Mouse (Mus musculus) CH12.LX (cell line): ENCODE results near the gene Ift43. TPM values are rescaled to one million over a fixed set of nuclear protein-coding genes. Genes with fewer than 3 reads are reported as not detected.

Experiments
- DNase-seq: peaks from one replicate; pipeline ENCODE4 v3.0.0-alpha.2; 2013; ENCODE audit errors: extremely low read depth
- H3K27ac ChIP-seq: 2 replicates; pipeline ENCODE4 v1.5.1; 2012; ENCODE audit warnings: low read depth, mild to moderate bottlenecking, control low read depth, moderate library complexity; ENCODE audit not compliant: insufficient read depth
- H3K27me3 ChIP-seq: replicated peaks from 2 replicates; pipeline ENCODE3; 2012; ENCODE audit warnings: inconsistent platforms
- H3K36me3 ChIP-seq, 2 experiments: replicated peaks in 1 of 2; 2 replicates each; pipeline versions ENCODE3 to v1.6.1; 2012; ENCODE audit warnings: inconsistent platforms in 1 of 2, low read length in 1 of 2, mild to moderate bottlenecking in 1 of 2, mixed read lengths in 1 of 2, moderate library complexity in 1 of 2; ENCODE audit not compliant: control insufficient read depth in 1 of 2, insufficient read depth in 1 of 2
- H3K4me1 ChIP-seq, 2 experiments: 2 replicates each; pipeline ENCODE4 v1.6.1; 2012; ENCODE audit warnings: inconsistent platforms in 1 of 2, moderate library complexity in 1 of 2; ENCODE audit not compliant: insufficient read depth in 2 of 2, control insufficient read depth in 1 of 2
- H3K4me2 ChIP-seq: 2 replicates; pipeline ENCODE4 v1.6.1; 2012; ENCODE audit warnings: low read depth, mild to moderate bottlenecking, control low read depth; ENCODE audit not compliant: poor library complexity, insufficient read depth, severe bottlenecking
- H3K4me3 ChIP-seq, 3 experiments: fragments of 150-350 bp in 1 of 3; sonication (generic) in 1 of 3; replicated peaks in 1 of 3; 2 replicates each; pipeline versions ENCODE3 to v1.5.1; 2011 to 2012; ENCODE audit warnings: low read depth in 2 of 3, low read length in 2 of 3, mild to moderate bottlenecking in 2 of 3, moderate library complexity in 2 of 3, control low read depth in 1 of 3, improper control_type of control experiment in 1 of 3, inconsistent platforms in 1 of 3, mixed read lengths in 1 of 3; ENCODE audit not compliant: poor library complexity in 1 of 3
- H3K79me2 ChIP-seq: replicated peaks from 2 replicates; pipeline ENCODE4 v1.6.1; 2012; ENCODE audit warnings: mild to moderate bottlenecking, moderate library complexity; ENCODE audit not compliant: control insufficient read depth, poor library complexity, insufficient read depth, severe bottlenecking; ENCODE audit errors: extremely low read depth
- H3K9ac ChIP-seq: 2 replicates; pipeline ENCODE4 v1.6.1; 2012; ENCODE audit warnings: low read depth, mild to moderate bottlenecking, control low read depth, moderate library complexity; ENCODE audit not compliant: insufficient read depth
- H3K9me3 ChIP-seq: replicated peaks from 2 replicates; pipeline ENCODE3; 2012; ENCODE audit warnings: low read length, inconsistent platforms, mixed read lengths
- BHLHE40 ChIP-seq: IDR thresholded peaks from 2 replicates; pipeline ENCODE4 v1.6.1; 2011; ENCODE audit warnings: mild to moderate bottlenecking, low read depth, low read length, improper control_type of control experiment
- CHD2 ChIP-seq: IDR thresholded peaks from 2 replicates; pipeline ENCODE4 v1.6.1; 2011; ENCODE audit warnings: low read length, improper control_type of control experiment
- E2F4 ChIP-seq: IDR thresholded peaks from 2 replicates; pipeline ENCODE4 v1.6.1; 2011; ENCODE audit warnings: low read depth, low read length, improper control_type of control experiment; ENCODE audit not compliant: insufficient replicate concordance
- EP300 ChIP-seq: IDR thresholded peaks from 2 replicates; pipeline ENCODE4 v1.6.1; 2011; ENCODE audit warnings: low read length, improper control_type of control experiment
- ETS1 ChIP-seq: conservative IDR thresholded peaks from 2 replicates; pipeline ENCODE4 v1.6.1; 2012; ENCODE audit warnings: low read depth, mild to moderate bottlenecking, inconsistent platforms, low read length, improper control_type of control experiment, moderate library complexity
- IRF4 ChIP-seq: IDR thresholded peaks from 2 replicates; pipeline ENCODE4 v1.6.1; 2014; ENCODE audit warnings: low read depth, mild to moderate bottlenecking, inconsistent platforms, low read length, improper control_type of control experiment
- JUN ChIP-seq: IDR thresholded peaks from 2 replicates; pipeline ENCODE4 v1.6.1; 2011; ENCODE audit warnings: low read depth, mild to moderate bottlenecking, low read length, improper control_type of control experiment, moderate library complexity; ENCODE audit not compliant: insufficient read depth
- MAFK ChIP-seq: IDR thresholded peaks from 2 replicates; pipeline ENCODE4 v1.6.1; 2011; ENCODE audit warnings: low read length, improper control_type of control experiment; ENCODE audit not compliant: insufficient replicate concordance
- MEF2A ChIP-seq: IDR thresholded peaks from 2 replicates; pipeline ENCODE4 v1.6.1; 2014; ENCODE audit warnings: low read depth, mild to moderate bottlenecking, inconsistent platforms, low read length, improper control_type of control experiment, borderline replicate concordance
- MXI1 ChIP-seq: IDR thresholded peaks from 2 replicates; pipeline ENCODE4 v1.6.1; 2011; ENCODE audit warnings: mild to moderate bottlenecking, low read depth, low read length, improper control_type of control experiment
- MYC ChIP-seq: IDR thresholded peaks from 2 replicates; pipeline ENCODE4 v1.6.1; 2011; ENCODE audit warnings: low read depth, mild to moderate bottlenecking, improper control_type of control experiment, low read length
- NRF1 ChIP-seq: IDR thresholded peaks from 2 replicates; pipeline ENCODE4 v1.6.1; 2014; ENCODE audit warnings: low read depth, mild to moderate bottlenecking, inconsistent platforms, low read length, improper control_type of control experiment, moderate library complexity
- PAX5 ChIP-seq: IDR thresholded peaks from 2 replicates; pipeline ENCODE4 v1.6.1; 2012; ENCODE audit warnings: low read length, inconsistent platforms, mixed read lengths
- POLR2A ChIP-seq: IDR thresholded peaks from 2 replicates; pipeline ENCODE4 v1.6.1; 2011; ENCODE audit warnings: low read depth, mild to moderate bottlenecking, improper control_type of control experiment, low read length
- RAD21 ChIP-seq: IDR thresholded peaks from 2 replicates; pipeline ENCODE4 v1.6.1; 2011; ENCODE audit warnings: low read depth, mild to moderate bottlenecking, low read length, improper control_type of control experiment, moderate library complexity
- RCOR1 ChIP-seq: conservative IDR thresholded peaks from 2 replicates; pipeline ENCODE4 v1.6.1; 2012; ENCODE audit warnings: low read depth, mild to moderate bottlenecking, inconsistent platforms, low read length, improper control_type of control experiment
- SIN3A ChIP-seq: IDR thresholded peaks from 2 replicates; pipeline ENCODE4 v1.6.1; 2012; ENCODE audit warnings: low read length, improper control_type of control experiment, inconsistent platforms
- TBP ChIP-seq: conservative IDR thresholded peaks from 2 replicates; pipeline ENCODE4 v1.6.1; 2011; ENCODE audit warnings: low read depth, low read length, improper control_type of control experiment
- UBTF ChIP-seq: IDR thresholded peaks from 2 replicates; pipeline ENCODE4 v1.6.1; 2012; ENCODE audit warnings: low read depth, mild to moderate bottlenecking, inconsistent platforms, low read length, improper control_type of control experiment, moderate library complexity
- USF1 ChIP-seq: IDR thresholded peaks from 2 replicates; pipeline ENCODE4 v1.6.1; 2014; ENCODE audit warnings: low read depth, mild to moderate bottlenecking, inconsistent platforms, low read length, improper control_type of control experiment
- USF2 ChIP-seq: conservative IDR thresholded peaks from 2 replicates; pipeline ENCODE4 v1.6.1; 2011; ENCODE audit warnings: low read depth, low read length, improper control_type of control experiment
- ZKSCAN1 ChIP-seq: IDR thresholded peaks from 2 replicates; pipeline ENCODE4 v1.6.1; 2012; ENCODE audit warnings: low read depth, inconsistent platforms, low read length, improper control_type of control experiment, borderline replicate concordance
- ZMIZ1 ChIP-seq: IDR thresholded peaks from 2 replicates; pipeline ENCODE4 v1.6.1; 2012; ENCODE audit warnings: low read depth, mild to moderate bottlenecking, inconsistent platforms, low read length, improper control_type of control experiment
- ZNF384 ChIP-seq: IDR thresholded peaks from 2 replicates; pipeline ENCODE4 v1.6.1; 2012; ENCODE audit warnings: low read depth, low read length, improper control_type of control experiment, inconsistent platforms
- dilution Hi-C: fragments of 300-500 bp; cut with MboI; formaldehyde crosslinking; loops from 2 replicates; pipeline ENCODE4 v1.14.3; 2020; ENCODE audit warnings: low sequenced_read_pairs; ENCODE audit not compliant: extremely low pct_unique_long_range_greater_than_20kb, extremely low pct_ligation_motif_present
- in situ Hi-C: fragments of 300-500 bp; cut with MboI; formaldehyde crosslinking; loops from 3 replicates; pipeline ENCODE4 v1.14.3; 2019; ENCODE audit warnings: low sequenced_read_pairs, low pct_ligation_motif_present, low pct_unique_long_range_greater_than_20kb, mixed read lengths
- polyA plus RNA-seq: library from polyadenylated mRNA; unstranded; fragments of >175 nt; gene quantifications from 2 replicates; pipeline ENCODE4 v1.2.1, GENCODE M21; 2012; ENCODE audit warnings: low read depth; ENCODE audit not compliant: insufficient read length
- total RNA-seq, 2 experiments: library from RNA; depleted of rRNA; stranded (reverse); fragments of 300-350 nt in 1 of 2; fragments of >200 nt in 1 of 2; gene quantifications; 2 replicates each; pipeline ENCODE4 v1.2.3; 2012 to 2014

Gene Ift43
- total and polyA plus RNA-seq, 3 experiments = 2.0 to 8.6 (median 2.8) TPM

- no peak for TF ChIP-seq POLR2A
- no peak for TF ChIP-seq ZNF384
- no peak for TF ChIP-seq MEF2A
- no peak for TF ChIP-seq RCOR1
- TF ChIP-seq CHD2 = no peak
- TF ChIP-seq USF1 = no peak
- no peak for TF ChIP-seq MAFK
- no peak for TF ChIP-seq USF2
- TF ChIP-seq SIN3A = no peak
- no peak for TF ChIP-seq RAD21
- no peak for TF ChIP-seq E2F4
- TF ChIP-seq ETS1 = no peak
- TF ChIP-seq ZKSCAN1 = no peak
- no peak for TF ChIP-seq UBTF
- TF ChIP-seq MYC = no peak
- dilution Hi-C loops (no loop called here), in situ Hi-C loops (no loop called here)
- H3K9ac ChIP-seq = no peak overlapping the region
- H3K27ac ChIP-seq = no peak overlapping the region
- H3K79me2 ChIP-seq = no peaks in the 10 kb centered on the region
- H3K27me3 ChIP-seq = no peaks in the 10 kb centered on the region
- no peaks in the 10 kb centered on the region for H3K9me3 ChIP-seq
- H3K4me2 ChIP-seq = no peak overlapping the region
- H3K36me3 ChIP-seq = no peaks in the 10 kb centered on the region
- H3K4me1 ChIP-seq = peaks cover 0 to 6% of the 10 kb centered on the region in 2 experiments; a peak in 1 of 4 replicates
- no peak overlapping the region for H3K4me3 ChIP-seq
- no peak for DNase-seq
Measured at GRCm38 (mm10) chr12:86103391-86103790, 21.1 kb downstream of the Ift43 start.

GRCm38 (mm10) chr12:86103852-86104251, 21.5 kb downstream of the Ift43 start:
- in situ Hi-C loops = no loop called here
- Histone ChIP-seq H3K4me2 (no peak overlapping the region), H3K9ac (no peak overlapping the region), H3K36me3 (no peaks in the 10 kb centered on the region), H3K27ac (no peak overlapping the region), H3K4me3 (no peak overlapping the region), H3K9me3 (no peaks in the 10 kb centered on the region), H3K79me2 (no peaks in the 10 kb centered on the region), H3K27me3 (no peaks in the 10 kb centered on the region), H3K4me1 (peaks cover 0 to 10% of the 10 kb centered on the region in 2 experiments; a peak in 1 of 4 replicates)
- DNase-seq = no peak
- TF ChIP-seq POLR2A (no peak), ZMIZ1 (no peak), TBP (no peak), NRF1 (no peak), MXI1 (no peak), ZKSCAN1 (no peak), MEF2A (no peak), EP300 (no peak), MYC (no peak), JUN (no peak), BHLHE40 (no peak), RCOR1 (no peak), PAX5 (no peak), RAD21 (no peak), IRF4 (no peak), USF2 (no peak)
- dilution Hi-C loops = no loop called here
